Mouse (Mus musculus) forebrain, embryonic 16.5 days (tissue): ENCODE data around the gene Prmt7. TPM values are rescaled to one million over a fixed set of nuclear protein-coding genes. Genes with fewer than 3 reads are reported as not detected.

Source experiments
- ATAC-seq: fragments of 200-750 bp; cut with Nextera tagmentation; 2 replicates; pipeline ENCODE4 v1.8.0; 2017; ENCODE audit warnings: mild to moderate bottlenecking, moderate library complexity
- H3K27ac ChIP-seq: fragments of 300-500 bp; sonication (generic); 2 replicates; pipeline ENCODE4 v1.5.1; 2014; ENCODE audit warnings: low read length, control low read depth
- H3K27me3 ChIP-seq: fragments of 300-500 bp; sonication (generic); replicated peaks from 2 replicates; pipeline ENCODE4 v1.6.1; 2014; ENCODE audit warnings: low read length; ENCODE audit not compliant: control insufficient read depth, insufficient read depth
- H3K36me3 ChIP-seq: fragments of 300-500 bp; sonication (generic); 2 replicates; pipeline ENCODE4 v1.6.1; 2014; ENCODE audit not compliant: control insufficient read depth, insufficient read depth
- H3K4me1 ChIP-seq: fragments of 300-500 bp; sonication (generic); replicated peaks from 2 replicates; pipeline ENCODE4 v1.6.1; 2014; ENCODE audit warnings: low read length; ENCODE audit not compliant: control insufficient read depth, insufficient read depth
- H3K4me2 ChIP-seq: fragments of 300-500 bp; sonication (generic); 2 replicates; pipeline ENCODE4 v1.6.1; 2014; ENCODE audit warnings: mild to moderate bottlenecking, low read length, control low read depth
- H3K4me3 ChIP-seq: fragments of 300-500 bp; sonication (generic); replicated peaks from 2 replicates; pipeline ENCODE4 v1.5.1; 2014; ENCODE audit warnings: mild to moderate bottlenecking, low read length, control low read depth
- H3K9ac ChIP-seq: fragments of 300-500 bp; sonication (generic); replicated peaks from 2 replicates; pipeline ENCODE4 v1.6.1; 2014; ENCODE audit warnings: low read depth, low read length, control low read depth
- H3K9me3 ChIP-seq: fragments of 300-500 bp; sonication (generic); 2 replicates; pipeline ENCODE4 v1.6.1; 2016; ENCODE audit warnings: low read length; ENCODE audit not compliant: control insufficient read depth
- WGBS: fragments of 180-500 bp; shearing (Covaris S2); extraction: QIAGEN DNeasy Blood & Tissue Kit; methylation state at CpG from one replicate; pipeline ENCODE4 v1.1.7; 2014; 5-methylcytosine and 5-hydroxymethylcytosine counted together
- polyA plus RNA-seq: library from polyadenylated mRNA; unstranded; fragments of >200 nt; fragmentation: Nextera tagmentation; extraction: Ambion mirVana; gene quantifications from 2 replicates; pipeline ENCODE4 v1.2.1, GENCODE M21; 2015

Prmt7 gene
- polyA plus RNA-seq, 1 experiment from 2014 or later = 55.3 TPM

DNA sequence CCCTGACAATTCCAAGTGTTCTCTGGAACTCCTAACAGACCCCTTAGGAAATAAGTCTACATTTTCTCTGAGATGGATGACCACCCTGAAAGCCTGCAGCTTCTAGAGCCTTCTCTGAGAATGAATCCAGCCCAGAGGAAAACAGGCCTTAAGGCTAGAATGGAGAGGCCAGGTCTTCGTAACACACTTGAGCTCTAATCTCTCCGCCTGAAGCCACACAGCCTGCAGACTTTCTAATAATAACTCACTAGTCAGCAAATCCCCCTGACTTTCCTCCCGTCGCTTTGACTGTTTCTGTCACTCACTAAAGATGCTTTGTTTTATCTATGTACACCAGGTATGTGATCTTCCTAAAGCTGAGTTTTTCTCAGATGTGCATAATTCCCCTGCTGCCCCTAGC lies 60.6 kb downstream of the Prmt7 start:
- Histone ChIP-seq H3K27me3 (no peaks in the 10 kb centered on the region), H3K27ac (peak overlapping the region; percentile 41; the same call in 1 of the 2 replicates), H3K4me2 (no peak overlapping the region), H3K4me3 (no peak overlapping the region), H3K9me3 (no peaks in the 10 kb centered on the region), H3K36me3 (no peaks in the 10 kb centered on the region; the same call in 1 of the 2 replicates), H3K9ac (no peak overlapping the region), H3K4me1 (peaks cover 34% of the 10 kb centered on the region)
- WGBS = 57% methylated on average over 4 of the region's 4 CpGs
- ATAC-seq = no peak

DNA sequence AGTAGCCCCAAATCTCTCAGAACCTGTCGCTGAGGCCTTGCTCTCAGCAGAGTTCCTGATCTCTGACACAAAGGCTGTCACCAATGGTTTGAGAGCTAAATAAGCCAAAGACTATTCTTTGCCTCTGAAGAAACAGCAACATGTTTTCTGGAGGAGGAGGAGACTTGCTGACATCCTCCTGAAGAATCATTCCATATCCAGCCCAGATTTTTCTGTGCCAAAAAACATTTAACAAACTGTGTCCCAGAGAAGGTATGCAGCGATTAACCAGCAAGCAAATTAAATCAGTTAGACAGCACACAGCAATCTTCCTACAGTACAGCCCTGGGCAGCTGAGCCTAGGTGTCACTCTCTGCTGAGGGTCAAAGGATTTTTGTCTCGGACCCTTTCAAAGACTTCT lies 62.7 kb downstream of the Prmt7 start:
- no peaks in the 10 kb centered on the region for H3K9me3 ChIP-seq
- H3K27ac ChIP-seq = no peak overlapping the region
- 87% methylated on average over 3 of the region's 3 CpGs for WGBS
- no peak overlapping the region for H3K4me3 ChIP-seq
- no peaks in the 10 kb centered on the region; the same call in 1 of the 2 replicates for H3K36me3 ChIP-seq
- no peak for ATAC-seq
- no peak overlapping the region for H3K9ac ChIP-seq
- no peaks in the 10 kb centered on the region for H3K27me3 ChIP-seq
- peaks cover 33% of the 10 kb centered on the region for H3K4me1 ChIP-seq
- H3K4me2 ChIP-seq = no peak overlapping the region

DNA sequence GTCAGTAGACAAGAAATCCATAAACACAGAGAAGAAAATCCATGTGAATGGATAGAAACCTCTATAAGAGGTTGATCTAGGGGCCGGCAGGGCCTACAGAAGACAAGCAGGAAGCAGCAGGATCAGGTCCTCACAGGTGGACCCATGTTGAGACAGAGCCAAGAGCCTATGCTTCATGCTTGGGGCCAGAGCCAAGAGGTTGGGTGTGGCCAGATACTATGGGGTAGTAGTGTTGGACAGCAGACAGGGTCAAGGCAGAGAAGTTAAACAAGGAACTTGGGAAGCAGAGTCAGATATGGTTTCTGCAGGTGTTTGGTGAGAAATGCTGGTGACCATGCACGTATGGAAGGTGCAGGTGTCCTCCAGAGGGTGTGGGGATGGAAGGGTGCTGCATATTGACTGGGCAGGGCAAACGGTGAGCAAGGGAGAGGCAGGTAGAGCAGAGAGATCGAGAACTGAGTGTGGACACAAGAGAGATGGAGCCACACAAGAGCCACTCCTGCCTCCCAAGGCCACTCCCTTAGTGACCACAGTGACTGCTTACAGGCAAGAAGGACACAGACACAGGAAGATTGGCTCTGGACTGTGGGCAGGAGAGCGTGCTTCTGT lies 66.1 kb downstream of the Prmt7 start:
- H3K4me1 ChIP-seq = 0 out of 2 replicates have a peak, but pooled peaks cover under 1% of the 10 kb centered on the region
- no peak overlapping the region for H3K9ac ChIP-seq
- no peaks in the 10 kb centered on the region for H3K27me3 ChIP-seq
- 94% methylated on average over 5 of the region's 5 CpGs for WGBS
- H3K4me3 ChIP-seq = no peak overlapping the region
- H3K27ac ChIP-seq = no peak overlapping the region
- H3K36me3 ChIP-seq = no peaks in the 10 kb centered on the region; the same call in 1 of the 2 replicates
- H3K9me3 ChIP-seq = no peaks in the 10 kb centered on the region
- ATAC-seq = no peak
- H3K4me2 ChIP-seq = no peak overlapping the region

DNA sequence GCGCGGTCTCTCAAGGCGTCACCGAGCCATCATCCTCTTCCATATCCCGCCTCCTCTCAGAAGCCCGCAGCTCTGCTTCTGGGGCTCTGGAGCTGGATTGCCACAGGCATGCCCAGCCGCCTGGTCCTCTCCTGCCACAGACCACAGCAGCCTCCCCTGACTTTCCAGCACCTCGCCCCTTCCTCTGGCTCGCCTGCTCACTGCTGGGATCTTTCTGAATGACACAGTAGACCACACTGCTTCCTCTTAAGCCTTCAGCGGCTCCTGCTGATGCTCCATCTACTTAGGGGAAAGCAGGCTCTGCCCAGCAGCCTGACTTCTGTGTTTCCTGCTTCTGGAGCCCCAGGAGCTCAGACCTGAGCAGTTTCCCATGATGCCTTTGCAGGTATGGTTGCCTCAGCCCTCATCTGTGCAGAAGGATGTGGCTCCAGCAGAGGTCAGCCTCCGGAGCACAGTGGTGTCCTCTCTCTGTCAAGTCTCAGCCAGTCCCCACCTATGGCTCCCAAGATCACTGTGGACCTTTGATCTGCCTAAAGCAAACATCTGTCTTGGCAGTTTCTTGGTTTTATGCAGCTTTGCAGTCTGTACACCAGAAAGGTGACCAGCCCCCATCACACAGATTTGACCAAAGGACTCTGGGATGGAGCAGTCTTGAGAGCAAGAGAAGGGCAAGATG lies 67.8 kb downstream of the Prmt7 start:
- Histone ChIP-seq H3K36me3 (no peaks in the 10 kb centered on the region), H3K4me1 (no peaks in the 10 kb centered on the region), H3K4me3 (no peak overlapping the region), H3K4me2 (no peak overlapping the region), H3K27ac (no peak overlapping the region), H3K9ac (no peak overlapping the region), H3K9me3 (no peaks in the 10 kb centered on the region), H3K27me3 (no peaks in the 10 kb centered on the region)
- no peak for ATAC-seq
- 86% methylated on average over 11 of the region's 11 CpGs for WGBS

DNA sequence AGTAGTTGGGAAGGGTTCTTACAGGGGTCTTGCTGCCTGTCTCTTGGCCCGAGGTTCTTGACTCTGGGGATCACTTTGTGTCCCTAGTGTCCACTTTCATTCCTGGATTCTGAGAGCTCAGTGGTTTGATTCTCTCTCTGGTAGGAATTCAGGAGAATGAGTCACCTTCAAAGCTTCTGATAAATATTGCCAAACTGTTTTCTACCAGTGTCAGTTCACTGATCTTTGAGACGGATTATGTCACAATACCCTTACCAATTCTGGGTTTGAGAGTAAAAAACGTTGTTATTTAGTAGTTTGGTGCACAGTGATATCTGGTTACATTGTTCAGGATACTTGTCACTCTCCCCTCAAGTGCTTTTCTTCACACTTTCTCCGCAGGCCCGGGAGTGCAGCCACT lies 69.4 kb downstream of the Prmt7 start:
- 63% methylated on average over 5 of the region's 5 CpGs for WGBS
- no peaks in the 10 kb centered on the region for H3K9me3 ChIP-seq
- ATAC-seq = no peak

DNA sequence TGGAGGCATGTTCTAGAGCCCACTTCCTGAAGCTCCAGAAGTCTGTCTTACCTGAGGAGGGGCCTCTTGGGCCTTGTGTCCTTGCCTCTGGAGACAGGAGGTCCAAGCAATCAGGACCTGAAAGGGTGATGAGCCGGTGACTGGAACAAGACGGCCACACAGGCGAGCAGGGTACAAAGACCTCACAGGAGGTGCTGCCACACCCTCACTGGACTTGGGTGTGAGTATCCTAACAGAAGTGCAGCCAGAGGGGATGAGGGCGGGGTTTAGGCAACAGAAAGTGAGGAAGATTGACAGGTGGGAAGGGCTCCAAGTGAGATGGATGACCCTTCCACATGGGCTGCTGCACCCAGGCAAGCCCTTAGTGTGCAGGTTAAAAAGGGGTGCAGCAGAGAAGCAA lies 70.1 kb downstream of the Prmt7 start:
- no peaks in the 10 kb centered on the region for H3K9me3 ChIP-seq
- 41% methylated on average over 4 of the region's 4 CpGs for WGBS
- no peak for ATAC-seq
- H3K36me3 ChIP-seq = no peaks in the 10 kb centered on the region
- no peaks in the 10 kb centered on the region for H3K4me1 ChIP-seq
- no peak overlapping the region for H3K9ac ChIP-seq
- no peak overlapping the region for H3K4me3 ChIP-seq
- no peaks in the 10 kb centered on the region for H3K27me3 ChIP-seq
- no peak overlapping the region for H3K4me2 ChIP-seq
- H3K27ac ChIP-seq = no peak overlapping the region

More for the DNA sequence above, 69.4 kb downstream of the Prmt7 start:
- Histone ChIP-seq H3K27ac (no peak overlapping the region), H3K36me3 (no peaks in the 10 kb centered on the region), H3K4me2 (no peak overlapping the region), H3K4me1 (no peaks in the 10 kb centered on the region), H3K9ac (no peak overlapping the region), H3K27me3 (no peaks in the 10 kb centered on the region), H3K4me3 (no peak overlapping the region)

DNA sequence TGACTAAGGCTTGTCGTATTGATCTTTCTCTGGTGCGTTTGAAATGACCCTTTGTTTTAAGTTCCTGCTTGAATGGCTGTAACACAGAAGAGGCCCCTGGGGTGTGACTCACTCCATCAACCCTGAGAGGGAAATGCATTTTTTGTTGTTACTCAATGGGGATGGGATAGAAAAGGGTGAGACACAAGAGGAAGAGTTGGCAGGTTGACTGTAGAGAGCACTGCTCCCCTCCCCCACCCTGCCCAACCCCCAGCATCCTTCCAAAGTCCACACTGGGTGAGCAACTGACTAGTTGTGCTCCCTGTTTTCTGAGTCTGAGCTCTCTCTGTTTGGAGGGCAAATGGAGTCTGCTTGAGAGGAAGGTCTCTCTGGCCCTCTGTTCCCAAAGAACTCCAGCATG lies 76.7 kb downstream of the Prmt7 start:
- no peak overlapping the region for H3K4me3 ChIP-seq
- H3K4me2 ChIP-seq = no peak overlapping the region
- no peaks in the 10 kb centered on the region for H3K27me3 ChIP-seq
- ATAC-seq = no peak
- no peaks in the 10 kb centered on the region for H3K4me1 ChIP-seq
- 20% methylated on average over 2 of the region's 2 CpGs for WGBS
- H3K36me3 ChIP-seq = no peaks in the 10 kb centered on the region
- no peak overlapping the region for H3K9ac ChIP-seq
- no peaks in the 10 kb centered on the region for H3K9me3 ChIP-seq
- H3K27ac ChIP-seq = no peak overlapping the region

DNA sequence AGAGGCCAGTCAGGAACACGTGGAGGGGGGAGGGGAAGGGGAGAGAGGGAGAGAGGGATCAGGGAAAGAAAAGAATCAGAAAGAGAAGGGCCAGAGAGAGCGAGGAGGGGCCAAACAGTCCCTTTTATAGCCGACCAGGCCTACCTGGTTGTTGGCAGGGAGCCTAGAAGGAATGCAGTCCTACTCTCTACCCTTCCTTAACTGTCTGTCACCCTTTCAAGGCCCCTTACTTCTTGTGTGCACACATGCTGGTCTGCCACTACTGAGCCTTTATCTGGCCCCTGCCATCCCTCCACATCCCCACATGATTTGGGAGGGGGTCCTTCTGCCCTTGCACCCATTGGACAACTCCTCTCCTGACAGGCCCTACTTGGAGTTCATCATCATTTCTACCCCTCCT lies 78.0 kb downstream of the Prmt7 start:
- no peak overlapping the region for H3K4me2 ChIP-seq
- H3K27me3 ChIP-seq = no peaks in the 10 kb centered on the region
- 35% methylated on average over 3 of the region's 3 CpGs for WGBS
- H3K27ac ChIP-seq = no peak overlapping the region
- no peak overlapping the region for H3K4me3 ChIP-seq
- no peaks in the 10 kb centered on the region for H3K4me1 ChIP-seq
- no peaks in the 10 kb centered on the region for H3K36me3 ChIP-seq
- no peak for ATAC-seq
- no peak overlapping the region for H3K9ac ChIP-seq
- H3K9me3 ChIP-seq = no peaks in the 10 kb centered on the region

DNA sequence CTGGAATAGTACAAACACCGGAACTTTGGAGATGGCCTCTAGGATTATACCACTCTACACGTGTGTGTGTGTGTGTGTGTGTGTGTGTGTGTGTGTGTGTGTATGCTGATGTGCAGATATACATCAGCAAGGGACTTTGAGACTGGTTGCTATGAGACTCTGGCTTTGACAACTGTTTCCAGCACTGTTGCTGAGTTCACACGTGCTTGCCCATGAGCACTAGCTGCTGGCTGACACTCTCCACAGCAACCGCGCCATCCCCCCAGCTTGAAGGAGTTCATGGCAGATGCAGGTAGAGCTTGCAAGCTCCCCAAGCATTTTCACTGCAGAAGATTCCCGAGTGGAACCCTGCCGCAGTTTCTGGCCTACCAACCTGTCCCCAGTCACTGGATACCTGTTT lies 78.7 kb downstream of the Prmt7 start:
- 59% methylated on average over 7 of the region's 7 CpGs for WGBS
- no peak overlapping the region for H3K4me2 ChIP-seq
- no peaks in the 10 kb centered on the region for H3K36me3 ChIP-seq
- no peaks in the 10 kb centered on the region for H3K9me3 ChIP-seq
- no peak overlapping the region for H3K27ac ChIP-seq
- H3K4me1 ChIP-seq = no peaks in the 10 kb centered on the region
- H3K9ac ChIP-seq = no peak overlapping the region
- ATAC-seq = no peak
- H3K27me3 ChIP-seq = no peaks in the 10 kb centered on the region
- no peak overlapping the region for H3K4me3 ChIP-seq
